Mouse (Mus musculus): ENCODE results near the gene Fibcd1. TPM values are rescaled to one million over a fixed set of nuclear protein-coding genes. Genes with fewer than 3 reads are reported as not detected.

Gene Fibcd1
- polyA plus RNA-seq, 1 experiment from 2014 or later: 0.46 TPM

DNA sequence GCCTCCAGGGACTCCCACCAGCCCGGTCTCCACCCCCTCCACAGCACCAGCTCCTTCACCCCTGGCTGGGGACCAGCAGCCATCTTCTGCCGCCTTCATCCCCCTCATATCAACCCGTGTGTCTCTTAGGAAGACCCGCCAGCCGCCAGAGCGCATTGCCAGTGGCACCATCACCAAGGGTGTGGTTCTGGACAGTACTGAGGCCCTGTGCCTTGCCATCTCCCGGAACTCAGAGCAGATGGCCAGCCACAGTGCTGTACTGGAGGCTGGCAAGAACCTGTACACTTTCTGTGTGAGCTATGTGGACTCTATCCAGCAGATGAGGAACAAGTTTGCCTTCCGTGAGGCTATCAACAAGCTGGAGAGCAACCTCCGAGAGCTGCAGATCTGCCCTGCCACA is 44.4 kb downstream of the Fibcd1 start:
- WGBS: 86% methylated on average over 9 of the region's 9 CpGs
- Histone ChIP-seq H3K4me2 (ENCODE audit: low read length) (no peak overlapping the region), H3K36me3 (ENCODE audit: control insufficient read depth, insufficient read depth, low read length) (peaks cover 88% of the 10 kb centered on the region), H3K27me3 (replicated peaks; ENCODE audit: control insufficient read depth, insufficient read depth, low read length) (no peaks in the 10 kb centered on the region), H3K4me1 (replicated peaks; ENCODE audit: control insufficient read depth, insufficient read depth, low read length) (no peaks in the 10 kb centered on the region), H3K27ac (ENCODE audit: low read depth) (no peak overlapping the region), H3K9ac (ENCODE audit: low read length) (no peak overlapping the region), H3K9me3 (ENCODE audit: control insufficient read depth, low read length) (no peaks in the 10 kb centered on the region), H3K4me3 (ENCODE audit: low read depth, low read length) (no peak overlapping the region)
- DNase-seq (ENCODE audit: low spot score) (no peak), ATAC-seq (replicated peaks; ENCODE audit: low FRiP score, low TSS enrichment, low read depth) (no peak)

DNA sequence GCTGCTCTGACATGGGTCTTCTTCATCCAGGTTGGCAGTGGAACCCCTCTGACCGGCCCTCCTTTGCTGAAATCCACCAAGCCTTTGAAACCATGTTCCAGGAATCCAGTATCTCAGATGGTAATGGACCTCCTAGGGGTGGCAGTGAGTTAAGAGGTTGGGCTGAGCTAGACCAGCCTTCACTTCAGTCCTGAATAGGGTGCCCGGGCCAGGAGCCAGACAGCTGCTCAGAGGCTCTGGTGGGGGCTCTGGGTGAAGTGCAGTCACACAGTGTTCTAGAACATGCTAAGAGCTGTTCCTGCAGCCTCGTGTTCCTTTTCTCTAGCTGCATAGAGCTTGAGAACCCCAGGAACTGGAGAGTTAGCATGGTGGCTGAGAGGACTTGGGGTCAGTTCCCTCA is 48.9 kb downstream of the Fibcd1 start:
- Histone ChIP-seq H3K9ac (ENCODE audit: low read length) (no peak overlapping the region), H3K9me3 (ENCODE audit: control insufficient read depth, low read length) (no peaks in the 10 kb centered on the region), H3K4me3 (ENCODE audit: low read depth, low read length) (no peak overlapping the region), H3K27ac (ENCODE audit: low read depth) (no peak overlapping the region), H3K4me1 (replicated peaks; ENCODE audit: control insufficient read depth, insufficient read depth, low read length) (no peaks in the 10 kb centered on the region), H3K27me3 (replicated peaks; ENCODE audit: control insufficient read depth, insufficient read depth, low read length) (no peaks in the 10 kb centered on the region), H3K4me2 (ENCODE audit: low read length) (no peak overlapping the region), H3K36me3 (ENCODE audit: control insufficient read depth, insufficient read depth, low read length) (peaks cover 98% of the 10 kb centered on the region)
- ATAC-seq (replicated peaks; ENCODE audit: low FRiP score, low TSS enrichment, low read depth) (no peak), DNase-seq (ENCODE audit: low spot score) (no peak)
- WGBS: 96% methylated on average over 3 of the region's 3 CpGs

DNA sequence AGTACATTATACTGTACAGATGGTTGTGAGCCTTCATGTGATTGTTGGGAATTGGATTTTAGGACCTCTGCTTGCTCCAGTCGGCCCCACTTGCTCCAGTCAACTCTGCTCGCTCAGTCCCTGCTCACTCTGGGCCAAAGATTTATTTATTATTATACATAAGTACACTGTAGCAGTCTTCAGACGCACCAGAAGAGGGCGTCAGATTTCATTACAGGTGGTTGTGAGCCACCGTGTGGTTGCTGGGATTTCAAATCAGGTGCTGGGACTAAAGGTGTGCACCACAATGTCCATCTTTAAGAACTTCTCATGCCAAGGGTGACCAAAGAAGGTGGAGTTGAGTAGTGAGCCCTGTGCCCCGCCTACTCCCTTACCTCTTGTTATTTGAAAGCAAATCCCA is 53.2 kb downstream of the Fibcd1 start:
- WGBS: 72% methylated on average over 6 of the region's 6 CpGs
- no peak overlapping the region for H3K9ac ChIP-seq (ENCODE audit: low read length)
- no peaks in the 10 kb centered on the region for H3K27me3 ChIP-seq (replicated peaks; ENCODE audit: control insufficient read depth, insufficient read depth, low read length)
- no peak overlapping the region for H3K4me3 ChIP-seq (ENCODE audit: low read depth, low read length)
- H3K4me1 ChIP-seq (replicated peaks; ENCODE audit: control insufficient read depth, insufficient read depth, low read length): no peaks in the 10 kb centered on the region
- H3K27ac ChIP-seq (ENCODE audit: low read depth): no peak overlapping the region
- ATAC-seq (replicated peaks; ENCODE audit: low FRiP score, low TSS enrichment, low read depth): no peak
- H3K9me3 ChIP-seq (ENCODE audit: control insufficient read depth, low read length): no peaks in the 10 kb centered on the region
- peaks cover 98% of the 10 kb centered on the region for H3K36me3 ChIP-seq (ENCODE audit: control insufficient read depth, insufficient read depth, low read length)
- no peak overlapping the region for H3K4me2 ChIP-seq (ENCODE audit: low read length)
- DNase-seq (ENCODE audit: low spot score): no peak

DNA sequence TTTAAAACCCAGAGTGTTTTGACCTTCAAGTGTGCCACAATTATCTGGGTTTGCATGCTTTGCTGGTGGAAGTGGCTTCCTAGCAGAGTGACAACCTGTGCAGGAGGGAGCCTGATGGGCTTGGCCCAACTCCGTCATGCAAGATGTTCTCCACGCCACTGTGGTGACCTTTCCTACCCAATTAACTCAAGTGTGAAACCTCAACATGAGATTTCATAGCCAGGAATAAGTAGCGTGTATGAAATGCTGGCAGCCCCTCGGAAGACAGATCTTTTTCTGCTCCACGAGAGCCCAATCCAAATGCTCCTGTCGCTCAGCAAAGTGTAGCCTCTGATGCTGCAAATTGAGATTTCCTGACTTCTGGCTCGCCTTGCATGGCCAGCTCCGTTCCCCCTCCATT is 54.5 kb downstream of the Fibcd1 start:
- no peak overlapping the region for H3K27ac ChIP-seq (ENCODE audit: low read depth)

DNA sequence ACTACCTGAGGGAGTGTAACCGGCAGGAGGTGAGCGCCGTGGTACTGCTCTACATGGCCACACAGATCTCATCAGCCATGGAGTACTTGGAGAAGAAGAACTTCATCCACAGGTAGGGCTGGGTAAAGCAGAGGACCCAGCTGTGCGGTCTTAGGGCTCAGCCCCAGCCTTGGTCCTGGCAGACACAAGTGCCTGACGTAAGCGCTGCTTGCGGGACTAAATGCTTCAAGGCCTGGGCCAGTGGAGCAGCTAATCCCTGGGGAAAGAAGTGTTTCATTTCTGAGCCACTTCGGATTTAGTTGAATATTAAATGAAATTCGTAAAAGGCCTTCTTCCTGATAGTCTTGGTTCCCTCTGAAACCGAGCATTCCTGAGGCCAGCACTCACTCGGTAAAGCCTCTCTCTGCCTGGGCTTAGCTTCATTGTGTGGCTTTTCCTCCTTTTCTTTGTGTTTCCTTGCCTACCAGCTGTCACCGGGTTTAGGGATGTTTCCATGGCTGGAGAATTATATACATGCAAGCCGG is 55.0 kb downstream of the Fibcd1 start:
- no peaks in the 10 kb centered on the region for H3K4me1 ChIP-seq (replicated peaks; ENCODE audit: control insufficient read depth, insufficient read depth, low read length)
- H3K36me3 ChIP-seq (ENCODE audit: control insufficient read depth, insufficient read depth, low read length): peaks cover 98% of the 10 kb centered on the region
- DNase-seq (ENCODE audit: low spot score) (no peak), ATAC-seq (replicated peaks; ENCODE audit: low FRiP score, low TSS enrichment, low read depth) (no peak)
- WGBS: 89% methylated on average over 13 of the region's 13 CpGs
- H3K9me3 ChIP-seq (ENCODE audit: control insufficient read depth, low read length): no peaks in the 10 kb centered on the region
- H3K4me2 ChIP-seq (ENCODE audit: low read length): no peak overlapping the region
- no peaks in the 10 kb centered on the region for H3K27me3 ChIP-seq (replicated peaks; ENCODE audit: control insufficient read depth, insufficient read depth, low read length)
- no peak overlapping the region for H3K27ac ChIP-seq (ENCODE audit: low read depth)
- H3K4me3 ChIP-seq (ENCODE audit: low read depth, low read length): no peak overlapping the region
- H3K9ac ChIP-seq (ENCODE audit: low read length): no peak overlapping the region

More for the DNA sequence above, 54.5 kb downstream of the Fibcd1 start:
- H3K4me2 ChIP-seq (ENCODE audit: low read length): no peak overlapping the region
- no peaks in the 10 kb centered on the region for H3K4me1 ChIP-seq (replicated peaks; ENCODE audit: control insufficient read depth, insufficient read depth, low read length)
- H3K27me3 ChIP-seq (replicated peaks; ENCODE audit: control insufficient read depth, insufficient read depth, low read length): no peaks in the 10 kb centered on the region
- DNase-seq (ENCODE audit: low spot score): no peak
- no peak for ATAC-seq (replicated peaks; ENCODE audit: low FRiP score, low TSS enrichment, low read depth)
- H3K36me3 ChIP-seq (ENCODE audit: control insufficient read depth, insufficient read depth, low read length): peaks cover 98% of the 10 kb centered on the region
- no peak overlapping the region for H3K4me3 ChIP-seq (ENCODE audit: low read depth, low read length)
- no peak overlapping the region for H3K9ac ChIP-seq (ENCODE audit: low read length)
- 90% methylated on average over 8 of the region's 8 CpGs for WGBS
- H3K9me3 ChIP-seq (ENCODE audit: control insufficient read depth, low read length): no peaks in the 10 kb centered on the region

DNA sequence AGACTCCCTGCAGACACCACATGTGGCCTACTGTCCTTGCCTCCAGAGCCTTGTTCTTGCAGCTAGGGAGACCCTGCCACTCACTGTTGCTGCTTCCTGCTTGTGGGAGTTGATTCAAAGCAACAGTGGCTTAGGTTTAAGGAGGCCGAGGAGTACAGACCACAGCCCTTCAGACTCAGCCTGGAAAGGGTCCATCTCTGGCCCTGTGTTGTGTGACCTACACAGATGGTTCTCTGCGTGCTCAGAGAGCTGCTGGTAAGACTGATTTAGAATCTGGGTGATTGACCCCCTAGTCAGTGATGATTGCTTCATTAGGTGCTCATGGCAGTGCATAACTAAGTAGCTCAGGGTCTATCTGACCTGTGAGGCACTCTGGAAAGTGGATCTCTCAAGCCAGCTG is 56.6 kb downstream of the Fibcd1 start:
- no peak overlapping the region for H3K27ac ChIP-seq (ENCODE audit: low read depth)
- no peaks in the 10 kb centered on the region for H3K4me1 ChIP-seq (replicated peaks; ENCODE audit: control insufficient read depth, insufficient read depth, low read length)
- H3K4me2 ChIP-seq (ENCODE audit: low read length): no peak overlapping the region
- H3K27me3 ChIP-seq (replicated peaks; ENCODE audit: control insufficient read depth, insufficient read depth, low read length): no peaks in the 10 kb centered on the region
- WGBS: 93% methylated on average over 2 of the region's 2 CpGs
- no peaks in the 10 kb centered on the region for H3K9me3 ChIP-seq (ENCODE audit: control insufficient read depth, low read length)
- no peak for ATAC-seq (replicated peaks; ENCODE audit: low FRiP score, low TSS enrichment, low read depth)
- H3K9ac ChIP-seq (ENCODE audit: low read length): no peak overlapping the region
- H3K4me3 ChIP-seq (ENCODE audit: low read depth, low read length): no peak overlapping the region
- no peak for DNase-seq (ENCODE audit: low spot score)
- H3K36me3 ChIP-seq (ENCODE audit: control insufficient read depth, insufficient read depth, low read length): peaks cover 97% of the 10 kb centered on the region

DNA sequence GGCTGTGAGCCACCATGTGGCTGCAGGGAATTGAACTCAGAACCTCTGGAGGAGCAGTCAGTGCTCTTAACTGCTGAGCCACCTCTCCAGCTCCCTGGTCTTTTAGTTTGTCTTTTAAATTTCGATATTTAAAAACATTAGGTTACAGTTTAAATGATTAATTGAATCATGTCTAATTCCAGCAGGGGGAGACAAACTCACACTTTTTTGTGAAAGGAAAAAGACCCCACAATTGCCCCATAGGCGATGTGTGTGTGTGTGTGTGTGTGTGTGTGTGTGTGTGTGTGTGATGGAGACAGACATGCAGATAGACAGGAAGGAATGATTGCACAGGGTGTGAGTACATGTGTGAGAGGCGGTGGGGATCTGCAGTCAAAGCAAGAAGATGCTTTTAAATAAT is 57.6 kb downstream of the Fibcd1 start:
- no peak for ATAC-seq (replicated peaks; ENCODE audit: low FRiP score, low TSS enrichment, low read depth)
- WGBS: 83% methylated on average over 3 of the region's 3 CpGs
- Histone ChIP-seq H3K9ac (ENCODE audit: low read length) (no peak overlapping the region), H3K27ac (ENCODE audit: low read depth) (no peak overlapping the region), H3K27me3 (replicated peaks; ENCODE audit: control insufficient read depth, insufficient read depth, low read length) (no peaks in the 10 kb centered on the region), H3K4me1 (replicated peaks; ENCODE audit: control insufficient read depth, insufficient read depth, low read length) (no peaks in the 10 kb centered on the region), H3K36me3 (ENCODE audit: control insufficient read depth, insufficient read depth, low read length) (peaks cover 98% of the 10 kb centered on the region), H3K4me3 (ENCODE audit: low read depth, low read length) (no peak overlapping the region), H3K9me3 (ENCODE audit: control insufficient read depth, low read length) (no peaks in the 10 kb centered on the region), H3K4me2 (ENCODE audit: low read length) (no peak overlapping the region)
- DNase-seq (ENCODE audit: low spot score): no peak

DNA sequence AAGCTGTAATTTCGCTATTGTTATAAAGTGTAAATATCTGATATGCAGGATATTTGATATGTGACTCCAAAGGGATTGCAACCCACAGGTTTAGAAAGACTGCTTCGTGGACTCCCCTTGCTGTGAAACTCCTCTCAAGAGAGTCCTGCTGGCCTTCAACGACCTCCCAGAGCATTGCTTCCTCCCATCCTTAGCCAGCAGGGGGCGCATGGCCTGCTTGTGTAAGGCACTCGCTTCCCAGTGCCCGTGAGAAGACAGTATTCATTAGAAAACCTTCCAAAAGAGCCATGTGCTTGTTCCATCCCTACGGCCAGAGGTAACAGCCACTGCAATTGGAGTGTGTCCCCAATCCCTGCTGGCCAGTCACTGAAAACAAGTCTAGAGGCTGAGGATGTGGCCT is 58.8 kb downstream of the Fibcd1 start:
- Histone ChIP-seq H3K4me2 (ENCODE audit: low read length) (no peak overlapping the region), H3K36me3 (ENCODE audit: control insufficient read depth, insufficient read depth, low read length) (peaks cover 97% of the 10 kb centered on the region), H3K9ac (ENCODE audit: low read length) (no peak overlapping the region), H3K27ac (ENCODE audit: low read depth) (no peak overlapping the region), H3K4me1 (replicated peaks; ENCODE audit: control insufficient read depth, insufficient read depth, low read length) (no peaks in the 10 kb centered on the region), H3K27me3 (replicated peaks; ENCODE audit: control insufficient read depth, insufficient read depth, low read length) (no peaks in the 10 kb centered on the region), H3K9me3 (ENCODE audit: control insufficient read depth, low read length) (no peaks in the 10 kb centered on the region), H3K4me3 (ENCODE audit: low read depth, low read length) (no peak overlapping the region)
- DNase-seq (ENCODE audit: low spot score) (peak; percentile 93), ATAC-seq (replicated peaks; ENCODE audit: low FRiP score, low TSS enrichment, low read depth) (no peak; the same call in 1 of the 2 replicates)
- 19% methylated on average over 7 of the region's 7 CpGs for WGBS

DNA sequence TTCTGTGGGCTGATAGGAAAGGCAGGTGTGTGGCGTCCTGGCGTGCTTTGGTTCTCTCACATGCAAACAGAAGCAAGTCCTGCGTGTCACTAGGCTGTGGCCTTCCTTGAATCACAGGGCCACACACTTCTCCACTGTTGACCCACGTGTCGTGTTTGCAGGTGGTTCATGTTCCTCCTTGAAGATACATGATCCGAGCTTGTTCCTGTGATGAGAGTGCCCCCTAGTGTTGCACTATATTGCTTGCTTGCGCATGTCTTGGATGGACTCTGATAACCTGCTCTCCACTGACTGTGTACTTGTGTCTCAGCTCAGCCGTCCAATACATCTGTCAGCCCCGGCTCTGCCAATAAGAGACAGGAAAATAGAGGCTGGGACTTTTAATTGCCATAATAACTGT is 60.7 kb downstream of the Fibcd1 start:
- DNase-seq (ENCODE audit: low spot score) (peak; percentile 83), ATAC-seq (replicated peaks; ENCODE audit: low FRiP score, low TSS enrichment, low read depth) (peak; percentile 51; the same call in 1 of the 2 replicates)
- Histone ChIP-seq H3K4me3 (ENCODE audit: low read depth, low read length) (no peak overlapping the region), H3K9ac (ENCODE audit: low read length) (no peak overlapping the region), H3K27me3 (replicated peaks; ENCODE audit: control insufficient read depth, insufficient read depth, low read length) (no peaks in the 10 kb centered on the region), H3K4me2 (ENCODE audit: low read length) (no peak overlapping the region), H3K27ac (ENCODE audit: low read depth) (no peak overlapping the region), H3K36me3 (ENCODE audit: control insufficient read depth, insufficient read depth, low read length) (peaks cover 97% of the 10 kb centered on the region), H3K4me1 (replicated peaks; ENCODE audit: control insufficient read depth, insufficient read depth, low read length) (no peaks in the 10 kb centered on the region), H3K9me3 (ENCODE audit: control insufficient read depth, low read length) (no peaks in the 10 kb centered on the region)
- WGBS: 36% methylated on average over 9 of the region's 9 CpGs
